Mouse (Mus musculus) stomach, embryonic 16.5 days (tissue): Measurements from ENCODE around the gene Cse1l. TPM values are rescaled to one million over a fixed set of nuclear protein-coding genes. Genes with fewer than 3 reads are reported as not detected.

Source experiments
- ATAC-seq: fragments of 200-750 bp; cut with Nextera tagmentation; 2 replicates; pipeline ENCODE4 v1.8.0; 2017; ENCODE audit warnings: moderate number of reproducible peaks, moderate TSS enrichment; ENCODE audit not compliant: insufficient read depth, low FRiP score
- H3K27ac ChIP-seq: fragments of 300-500 bp; sonication (generic); 2 replicates; pipeline ENCODE4 v1.5.1; 2014; ENCODE audit warnings: low read length
- H3K27me3 ChIP-seq: fragments of 300-500 bp; sonication (generic); 2 replicates; pipeline ENCODE4 v1.6.1; 2014; ENCODE audit warnings: low read length, control low read depth, mixed read lengths; ENCODE audit not compliant: control insufficient read depth, insufficient read depth
- H3K36me3 ChIP-seq: fragments of 300-500 bp; sonication (generic); 2 replicates; pipeline ENCODE4 v1.6.1; 2014; ENCODE audit warnings: low read length; ENCODE audit not compliant: control insufficient read depth, insufficient read depth
- H3K4me1 ChIP-seq: fragments of 300-500 bp; sonication (generic); 2 replicates; pipeline ENCODE4 v1.6.1; 2014; ENCODE audit warnings: low read length, control low read depth, mixed read lengths; ENCODE audit not compliant: control insufficient read depth, insufficient read depth
- H3K4me2 ChIP-seq: fragments of 300-500 bp; sonication (generic); 2 replicates; pipeline ENCODE4 v1.6.1; 2014; ENCODE audit warnings: low read depth, low read length, mixed read lengths
- H3K4me3 ChIP-seq: fragments of 300-500 bp; sonication (generic); replicated peaks from 2 replicates; pipeline ENCODE4 v1.5.1; 2014; ENCODE audit warnings: mild to moderate bottlenecking, low read length
- H3K9ac ChIP-seq: fragments of 300-500 bp; sonication (generic); 2 replicates; pipeline ENCODE4 v1.6.1; 2014; ENCODE audit warnings: low read length
- H3K9me3 ChIP-seq: fragments of 300-500 bp; sonication (generic); replicated peaks from 2 replicates; pipeline ENCODE4 v1.6.1; 2016; ENCODE audit warnings: low read length, control low read depth; ENCODE audit not compliant: control insufficient read depth
- WGBS: fragments of 180-500 bp; shearing (Covaris S2); extraction: QIAGEN DNeasy Blood & Tissue Kit; methylation state at CpG from one replicate; pipeline ENCODE4 v1.1.7; 2014; 5-methylcytosine and 5-hydroxymethylcytosine counted together
- polyA plus RNA-seq: library from polyadenylated mRNA; unstranded; fragments of >200 nt; fragmentation: Nextera tagmentation; extraction: Ambion mirVana; gene quantifications from 2 replicates; pipeline ENCODE4 v1.2.1, GENCODE M21; 2015

Gene Cse1l
- polyA plus RNA-seq, 1 experiment from 2014 or later: 94.0 TPM

DNA sequence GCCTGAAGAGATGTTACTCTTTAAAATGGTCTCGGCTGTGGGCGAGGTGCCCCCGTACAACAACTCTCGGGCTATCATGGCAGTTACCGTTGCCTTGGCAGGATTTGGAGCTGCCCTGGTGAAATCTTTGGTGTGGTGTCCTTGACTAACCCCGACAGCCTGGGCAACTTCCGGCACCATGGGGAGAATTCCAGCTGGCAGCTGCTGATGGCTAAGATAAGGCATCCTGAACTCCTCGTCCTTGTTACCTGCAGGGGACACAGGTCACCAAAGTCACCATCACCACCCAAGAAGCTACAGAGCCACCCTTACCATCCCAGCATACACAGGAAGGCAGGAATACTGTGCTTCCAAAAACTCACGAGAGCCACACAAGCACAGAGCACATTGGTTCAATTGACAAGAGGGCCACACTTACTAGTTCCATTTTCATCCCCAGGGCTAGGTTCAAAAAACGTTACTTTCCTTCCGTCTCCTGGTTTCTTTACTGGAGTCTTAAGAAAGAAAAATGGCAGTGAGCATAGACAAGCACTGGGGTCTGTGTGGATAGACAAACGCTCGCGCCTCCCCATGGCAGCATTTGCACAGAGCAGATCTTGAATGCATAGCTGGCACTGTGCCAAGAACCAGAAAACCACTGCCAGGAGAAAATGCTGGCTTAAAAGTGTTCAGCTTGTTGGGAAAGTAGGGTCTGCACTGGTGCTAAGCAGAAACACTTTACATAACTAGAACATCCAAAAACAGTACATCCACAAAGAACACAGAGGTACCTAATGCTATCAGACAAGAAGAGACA lies 45.2 kb downstream of the Cse1l start:
- Histone ChIP-seq H3K36me3 (peaks cover 24% of the 10 kb centered on the region), H3K4me2 (no peak overlapping the region), H3K9me3 (no peaks in the 10 kb centered on the region), H3K27ac (no peak overlapping the region), H3K4me1 (no peaks in the 10 kb centered on the region), H3K9ac (no peak overlapping the region), H3K4me3 (no peak overlapping the region), H3K27me3 (no peaks in the 10 kb centered on the region)
- 70% methylated on average over 14 of the region's 14 CpGs for WGBS
- ATAC-seq: no peak; the same call in 1 of the 2 replicates

DNA sequence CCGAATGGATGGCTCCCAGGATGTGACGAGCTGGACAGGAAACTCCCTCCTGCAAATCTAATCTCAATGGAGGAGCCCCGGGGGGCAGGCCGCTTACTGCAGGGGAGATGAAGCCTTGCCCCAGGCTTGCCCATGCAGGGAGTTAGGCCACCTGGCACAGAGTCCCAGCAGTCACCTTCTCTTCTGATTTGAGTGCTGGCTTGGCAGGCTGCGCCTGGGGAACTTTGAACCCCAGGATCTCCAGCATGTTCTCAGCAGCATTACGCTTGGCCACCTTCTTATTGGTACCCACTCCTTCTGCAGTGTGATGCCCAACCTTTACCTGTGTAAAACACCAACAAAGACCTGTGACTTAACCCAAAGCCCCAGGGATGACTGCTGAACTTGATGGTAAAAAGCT lies 46.3 kb downstream of the Cse1l start:
- 78% methylated on average over 6 of the region's 6 CpGs for WGBS
- peaks cover 24% of the 10 kb centered on the region for H3K36me3 ChIP-seq

DNA sequence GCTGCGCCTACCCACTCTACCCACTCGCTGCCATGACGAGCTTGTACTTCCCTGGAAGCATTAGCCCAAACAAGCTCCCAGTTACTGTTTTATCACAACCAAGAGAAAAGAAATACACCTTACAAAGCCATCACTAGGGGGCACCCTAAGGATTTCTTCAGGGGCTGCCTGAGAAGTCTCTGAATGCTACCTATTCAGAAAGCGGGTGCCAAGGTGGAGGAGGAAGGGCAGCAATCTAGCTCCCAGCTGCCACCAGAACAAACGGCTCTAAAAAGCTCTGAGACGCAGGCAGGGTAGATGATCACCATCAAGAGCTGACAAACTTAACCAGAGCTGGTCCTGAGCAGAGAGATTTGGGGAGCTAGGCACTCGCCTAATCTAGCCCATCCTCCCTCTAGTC lies 51.0 kb downstream of the Cse1l start:
- H3K4me3 ChIP-seq: no peak overlapping the region
- no peak for ATAC-seq
- peaks cover 14% of the 10 kb centered on the region; the same call in 1 of the 2 replicates for H3K36me3 ChIP-seq
- WGBS: 58% methylated on average over 7 of the region's 7 CpGs
- H3K9ac ChIP-seq: no peak overlapping the region
- H3K27me3 ChIP-seq: no peaks in the 10 kb centered on the region
- no peaks in the 10 kb centered on the region for H3K9me3 ChIP-seq
- H3K27ac ChIP-seq: no peak overlapping the region
- H3K4me2 ChIP-seq: no peak overlapping the region
- H3K4me1 ChIP-seq: no peaks in the 10 kb centered on the region

More for the DNA sequence above, 46.3 kb downstream of the Cse1l start:
- no peaks in the 10 kb centered on the region for H3K27me3 ChIP-seq
- no peaks in the 10 kb centered on the region for H3K4me1 ChIP-seq
- no peaks in the 10 kb centered on the region for H3K9me3 ChIP-seq
- H3K27ac ChIP-seq: no peak overlapping the region
- no peak overlapping the region for H3K4me3 ChIP-seq
- no peak for ATAC-seq
- no peak overlapping the region for H3K4me2 ChIP-seq
- no peak overlapping the region for H3K9ac ChIP-seq

DNA sequence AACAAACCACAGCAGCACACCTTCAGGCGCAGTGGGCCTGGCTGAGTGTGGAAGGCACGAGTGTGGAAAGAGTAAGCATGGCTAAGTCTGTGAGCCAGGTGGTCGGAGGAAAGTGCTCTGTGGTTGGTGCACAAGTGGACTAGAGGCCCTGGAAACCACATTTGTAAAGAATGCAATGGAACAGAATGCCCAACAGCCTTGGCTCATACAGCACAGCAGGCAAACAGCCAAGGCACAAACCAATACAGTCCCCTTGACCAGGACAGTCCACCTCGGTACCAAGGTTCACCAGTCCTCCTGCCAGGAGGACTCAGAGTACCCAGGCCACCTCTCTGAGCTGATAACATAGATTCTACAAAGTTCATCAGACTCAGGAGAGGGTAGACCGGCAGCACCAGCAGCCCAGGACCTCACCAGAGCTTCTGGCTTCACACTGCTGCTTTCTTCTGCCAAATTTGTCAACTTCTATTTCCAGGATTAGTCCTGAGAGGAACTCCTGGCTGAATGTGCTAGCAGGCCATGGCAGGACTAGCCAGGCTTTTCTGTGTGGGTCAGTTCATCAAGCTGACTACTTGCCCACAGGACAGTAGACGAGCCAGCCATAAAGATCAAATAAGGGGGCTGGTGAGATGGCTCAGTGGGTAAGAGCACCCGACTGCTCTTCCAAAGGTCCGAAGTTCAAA lies 54.9 kb downstream of the Cse1l start:
- WGBS: 89% methylated on average over 8 of the region's 8 CpGs
- Histone ChIP-seq H3K4me1 (no peaks in the 10 kb centered on the region), H3K36me3 (0 out of 2 replicates have a peak, but pooled peaks cover 6% of the 10 kb centered on the region), H3K27me3 (no peaks in the 10 kb centered on the region), H3K4me3 (no peak overlapping the region), H3K9me3 (no peaks in the 10 kb centered on the region), H3K27ac (no peak overlapping the region), H3K4me2 (no peak overlapping the region), H3K9ac (no peak overlapping the region)
- no peak for ATAC-seq

DNA sequence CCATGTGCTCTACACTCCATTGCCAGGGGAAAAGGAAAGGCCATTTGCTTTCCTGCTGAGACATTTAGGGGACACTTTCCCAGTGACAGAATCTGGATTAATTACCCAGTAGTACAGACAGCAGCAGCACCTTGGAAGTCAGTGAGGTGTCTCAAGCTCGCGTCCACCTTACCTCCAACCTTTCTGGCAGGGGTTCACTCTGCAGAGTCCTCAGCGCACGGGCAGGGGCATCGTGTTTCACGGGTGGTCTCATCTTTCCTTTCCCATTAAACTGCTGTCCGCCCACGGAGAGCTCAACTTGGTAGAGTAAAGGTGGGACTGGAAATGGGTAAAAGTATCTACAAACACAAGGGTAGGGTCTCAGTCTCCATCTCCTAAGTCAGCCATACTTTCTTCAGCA lies 57.4 kb downstream of the Cse1l start:
- Histone ChIP-seq H3K27ac (no peak overlapping the region), H3K36me3 (0 out of 2 replicates have a peak, but pooled peaks cover under 1% of the 10 kb centered on the region), H3K4me1 (no peaks in the 10 kb centered on the region), H3K4me3 (no peak overlapping the region), H3K9ac (no peak overlapping the region), H3K27me3 (no peaks in the 10 kb centered on the region), H3K4me2 (no peak overlapping the region), H3K9me3 (no peaks in the 10 kb centered on the region)
- no peak for ATAC-seq
- 79% methylated on average over 8 of the region's 8 CpGs for WGBS

DNA sequence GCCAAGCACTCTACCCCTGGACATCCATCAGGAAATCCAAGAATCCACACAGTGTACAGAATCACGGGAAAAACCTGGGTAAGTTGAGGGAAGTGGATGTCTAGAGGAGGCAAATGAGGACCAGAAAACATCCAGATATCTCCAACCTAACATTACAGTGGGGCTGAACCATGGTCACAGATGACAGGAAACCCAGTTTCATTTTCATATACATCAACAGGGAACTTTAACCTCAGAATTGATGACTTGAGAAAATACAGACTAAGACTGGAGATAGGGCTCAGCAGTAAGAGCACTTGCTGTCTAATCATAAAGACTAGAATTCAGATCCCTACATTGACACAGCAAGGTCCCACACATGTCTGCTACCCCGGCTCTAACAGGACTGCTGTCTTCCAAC lies 58.9 kb downstream of the Cse1l start:
- no peaks in the 10 kb centered on the region for H3K27me3 ChIP-seq
- no peaks in the 10 kb centered on the region for H3K9me3 ChIP-seq
- WGBS: 83% methylated on average over 2 of the region's 2 CpGs
- H3K4me3 ChIP-seq: no peak overlapping the region
- no peaks in the 10 kb centered on the region for H3K4me1 ChIP-seq
- ATAC-seq: no peak
- no peak overlapping the region for H3K9ac ChIP-seq
- no peak overlapping the region for H3K4me2 ChIP-seq
- no peak overlapping the region for H3K27ac ChIP-seq
- no peaks in the 10 kb centered on the region for H3K36me3 ChIP-seq

DNA sequence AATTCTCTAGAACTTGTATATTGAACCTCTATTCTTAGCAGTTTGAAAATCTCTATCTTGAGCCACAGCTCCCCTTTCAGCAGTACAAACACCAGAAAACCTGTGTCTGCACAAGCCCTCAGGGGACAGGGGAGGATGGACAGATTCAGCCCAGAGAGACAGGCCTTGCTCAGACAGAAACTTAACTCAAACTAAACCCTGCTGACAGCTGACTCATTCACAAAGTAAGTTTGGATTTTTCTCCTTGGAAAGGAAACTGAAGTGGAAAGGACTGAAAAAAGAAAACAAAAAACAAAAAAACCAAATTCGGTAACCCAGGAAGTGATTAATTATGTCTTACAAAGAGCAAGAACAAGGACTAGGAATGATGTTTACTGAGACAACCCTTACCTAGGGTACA lies 67.3 kb downstream of the Cse1l start:
- no peaks in the 10 kb centered on the region for H3K27me3 ChIP-seq
- ATAC-seq: no peak

DNA sequence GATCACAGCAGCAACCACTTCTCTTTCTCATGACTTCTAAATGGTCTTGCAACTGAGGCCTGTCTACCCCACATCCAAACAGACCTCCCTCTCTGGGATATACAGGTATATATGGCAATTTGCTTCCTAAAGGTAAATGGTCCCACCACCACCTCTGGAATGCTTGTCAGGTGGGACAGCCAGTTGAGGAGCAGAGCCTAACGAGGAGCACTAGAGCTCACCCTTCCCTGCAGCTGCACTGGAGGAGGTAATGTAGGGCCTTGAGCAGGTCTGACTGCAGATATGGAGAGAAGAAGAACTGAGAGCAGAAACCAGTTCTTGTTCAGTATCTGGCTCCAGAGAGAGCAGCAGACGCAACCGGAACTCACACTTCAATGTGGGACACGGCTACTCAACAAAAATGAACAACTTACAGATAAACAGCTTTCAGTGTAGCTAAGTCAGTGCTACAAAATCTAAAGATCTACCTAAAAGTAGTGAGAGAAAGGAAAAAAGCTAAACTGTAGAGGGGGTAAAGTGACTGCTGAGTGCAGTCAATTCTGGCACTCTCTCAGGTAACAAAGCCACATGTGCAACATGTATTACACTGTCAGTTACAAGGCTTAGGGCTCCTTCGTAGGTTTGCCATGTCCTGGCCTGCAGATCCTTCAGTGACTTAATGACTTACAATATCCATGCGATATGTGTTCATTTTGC lies 68.5 kb downstream of the Cse1l start:
- no peak overlapping the region for H3K4me2 ChIP-seq
- no peaks in the 10 kb centered on the region for H3K27me3 ChIP-seq
- H3K4me1 ChIP-seq: 0 out of 2 replicates have a peak, but pooled peaks cover 8% of the 10 kb centered on the region
- H3K9me3 ChIP-seq: no peaks in the 10 kb centered on the region
- ATAC-seq: no peak
- no peak overlapping the region for H3K9ac ChIP-seq
- H3K4me3 ChIP-seq: no peak overlapping the region
- H3K36me3 ChIP-seq: no peaks in the 10 kb centered on the region
- peak overlapping the region; percentile 30; the same call in 1 of the 2 replicates for H3K27ac ChIP-seq
- WGBS: 77% methylated on average over 6 of the region's 6 CpGs

More for the DNA sequence above, 67.3 kb downstream of the Cse1l start:
- Histone ChIP-seq H3K36me3 (no peaks in the 10 kb centered on the region), H3K4me3 (no peak overlapping the region), H3K27ac (no peak overlapping the region), H3K9me3 (no peaks in the 10 kb centered on the region), H3K9ac (no peak overlapping the region), H3K4me2 (no peak overlapping the region), H3K4me1 (0 out of 2 replicates have a peak, but pooled peaks cover 8% of the 10 kb centered on the region)
- 43% methylated on average over 1 of the region's 1 CpGs for WGBS

DNA sequence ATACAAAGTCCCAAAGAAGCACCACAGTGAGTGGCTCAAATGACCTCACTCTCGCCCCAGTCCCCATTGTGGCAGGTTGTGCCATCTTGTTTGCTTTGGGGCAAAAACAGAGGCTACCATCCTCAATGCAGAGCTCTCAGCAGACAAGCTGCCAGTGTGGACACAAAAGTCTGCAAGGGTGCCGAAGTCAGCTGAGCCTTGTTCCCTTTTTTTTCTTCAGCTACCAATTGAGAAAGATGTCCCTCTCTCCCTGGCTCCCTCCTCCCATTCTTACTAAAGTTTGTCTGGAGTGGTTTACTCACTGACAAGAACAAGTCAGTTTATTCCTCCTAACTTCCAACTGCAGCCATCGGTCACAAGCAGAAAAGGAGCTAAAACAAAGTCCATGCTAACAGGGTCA lies 70.5 kb downstream of the Cse1l start:
- 69% methylated on average over 3 of the region's 3 CpGs for WGBS
- no peak for ATAC-seq
- Histone ChIP-seq H3K4me2 (no peak overlapping the region), H3K9me3 (no peaks in the 10 kb centered on the region), H3K36me3 (no peaks in the 10 kb centered on the region), H3K27me3 (no peaks in the 10 kb centered on the region), H3K9ac (no peak overlapping the region), H3K4me3 (no peak overlapping the region), H3K27ac (0 out of 2 replicates have a peak overlapping the region, but pooled peaks have one; percentile 2), H3K4me1 (0 out of 2 replicates have a peak, but pooled peaks cover 8% of the 10 kb centered on the region)
